Mouse (Mus musculus) layer of hippocampus, adult 11-12 months (tissue): ENCODE data around the gene Rab3d.

Experiments used
- DNase-seq: peaks from one replicate; pipeline ENCODE4 v3.0.0; 2022; ENCODE audit warnings: low spot score

The Rab3d gene

DNA sequence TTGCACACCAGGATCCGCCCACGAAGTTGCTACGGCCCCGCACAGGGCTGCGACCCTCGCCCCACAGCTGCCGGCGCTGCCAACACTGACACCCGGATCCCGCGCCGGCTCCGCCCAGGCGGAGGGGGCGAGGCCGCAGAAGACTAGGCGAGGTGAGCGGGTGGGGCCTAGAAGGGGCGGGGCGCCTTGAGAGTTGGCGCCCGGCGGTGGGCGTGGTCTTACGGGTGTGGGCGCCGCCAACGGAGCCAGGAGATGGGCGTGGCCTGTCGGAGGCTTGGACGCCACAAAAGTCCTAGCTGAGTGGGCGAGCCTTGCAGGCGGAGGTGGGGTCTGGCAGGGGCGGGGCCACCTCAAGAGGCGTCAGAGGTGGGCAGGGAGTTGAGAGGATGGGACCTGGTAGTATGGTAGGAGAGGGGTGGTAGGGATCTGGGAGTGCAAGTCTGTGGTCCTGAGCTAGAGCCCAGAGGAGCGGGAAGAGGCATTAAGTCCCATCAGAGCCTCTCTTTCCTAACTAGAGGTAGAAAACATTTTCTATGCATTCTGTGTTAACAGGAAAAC lies at the start of gene Rab3d:
Gene Rab3d (minus strand): TSS at position 158 of the 558 bp plus-strand sequence.
- peak; percentile 93 for DNase-seq

DNA sequence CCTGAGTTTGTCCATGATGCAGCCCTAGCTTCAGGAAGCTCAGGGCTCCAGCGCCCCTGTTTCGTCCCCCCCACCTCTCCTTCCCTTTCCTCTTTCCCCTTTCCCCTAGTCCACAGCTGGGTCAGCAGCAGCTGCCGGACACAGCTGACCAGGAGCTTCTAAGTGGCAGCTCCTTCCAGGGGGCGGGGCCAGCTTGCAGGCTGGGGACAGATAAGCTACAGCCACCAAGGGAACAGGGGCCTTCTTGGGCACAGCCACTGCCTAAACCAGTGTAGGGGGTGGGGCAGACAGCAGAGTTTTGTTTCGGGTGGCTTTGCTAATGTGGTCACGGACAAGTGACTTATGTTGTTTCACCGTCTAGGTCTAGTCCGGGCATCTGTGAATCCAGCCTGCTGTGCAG lies 45.4 kb upstream of the Rab3d start, which contains the start of gene Epor:
Gene Epor (minus strand): TSS at position 90 of the 400 bp plus-strand sequence.
- no peak for DNase-seq

DNA sequence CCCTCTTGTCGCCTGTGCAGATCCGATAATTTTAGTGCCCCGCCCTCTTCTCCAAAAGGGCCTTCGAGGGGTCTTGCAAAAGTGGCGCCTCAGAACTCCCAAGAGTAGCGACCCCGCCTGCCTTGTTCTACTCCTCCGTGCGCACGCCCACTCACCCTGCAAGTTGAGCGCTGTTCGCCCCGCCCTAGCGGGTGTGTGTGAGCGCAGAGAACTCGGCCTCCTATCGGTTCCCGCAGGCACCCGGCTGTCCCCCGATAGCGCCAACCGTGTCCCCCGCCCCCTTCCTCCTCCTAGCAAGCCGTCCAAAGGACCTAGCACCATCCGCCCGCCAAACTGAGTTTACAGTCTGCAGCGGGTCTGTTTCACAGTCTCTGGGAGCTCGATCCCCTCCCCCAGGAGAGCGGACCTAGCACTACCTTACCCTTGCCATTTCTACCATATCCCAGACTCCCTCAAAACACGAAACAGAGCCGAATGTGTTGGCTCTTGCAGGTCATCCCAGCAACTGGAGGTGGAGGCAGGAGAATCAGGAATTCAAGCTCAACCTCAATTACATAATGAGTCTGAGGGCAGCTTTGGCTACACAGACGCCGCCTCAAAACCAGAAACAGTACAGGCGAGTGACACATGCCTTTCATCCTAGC lies 44.5 kb upstream of the Rab3d start:
- peak; percentile 73 for DNase-seq

DNA sequence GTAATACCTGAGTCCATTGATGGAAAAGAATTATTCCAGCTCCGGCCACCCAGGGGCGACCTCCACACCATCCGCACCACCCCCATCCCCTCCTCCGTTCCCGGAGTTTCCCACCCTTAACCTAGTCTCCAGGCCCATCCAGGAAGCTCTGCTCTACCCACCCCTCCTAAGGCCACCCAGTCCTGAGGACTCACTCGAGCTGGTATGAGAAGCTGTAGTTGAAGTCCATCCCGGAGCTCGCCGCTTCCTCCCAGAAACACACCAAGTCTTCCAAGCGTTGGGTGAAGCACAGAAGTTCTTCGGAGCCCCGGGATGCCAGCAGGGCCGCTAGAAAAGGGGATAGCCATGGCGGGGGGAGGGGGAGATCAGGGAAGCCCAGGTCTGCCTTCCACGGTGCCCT lies 44.0 kb upstream of the Rab3d start:
- DNase-seq, result no peak

DNA sequence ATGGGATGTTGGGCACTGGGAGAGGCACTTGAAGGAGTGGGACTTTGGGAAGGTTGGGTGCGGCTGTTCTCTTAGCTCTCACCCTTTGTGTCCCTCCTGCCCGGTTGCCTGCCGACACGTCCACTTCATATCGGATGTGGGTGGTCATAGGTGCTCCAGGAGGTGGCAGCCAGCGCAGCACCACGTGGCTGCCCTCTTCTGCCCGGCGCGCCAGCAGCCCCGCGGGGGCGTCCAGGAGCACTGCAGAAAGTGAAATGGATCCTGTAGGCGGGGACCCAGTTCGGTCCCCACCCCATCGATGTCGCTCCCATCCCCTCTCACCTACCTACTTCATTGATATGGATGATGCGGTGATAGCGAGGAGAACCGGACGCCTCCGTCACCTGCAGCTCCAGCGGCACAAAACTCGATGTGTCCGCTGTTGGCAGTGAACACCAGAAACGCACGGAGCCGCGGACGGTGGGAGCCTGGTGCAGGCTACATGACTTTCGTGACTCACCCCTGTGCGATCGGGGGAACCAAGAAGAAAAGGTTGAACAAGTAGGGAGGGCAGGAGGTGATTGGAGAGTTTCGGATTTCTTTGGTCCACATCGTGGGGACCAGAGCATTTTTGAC lies 43.5 kb upstream of the Rab3d start:
- no peak for DNase-seq

DNA sequence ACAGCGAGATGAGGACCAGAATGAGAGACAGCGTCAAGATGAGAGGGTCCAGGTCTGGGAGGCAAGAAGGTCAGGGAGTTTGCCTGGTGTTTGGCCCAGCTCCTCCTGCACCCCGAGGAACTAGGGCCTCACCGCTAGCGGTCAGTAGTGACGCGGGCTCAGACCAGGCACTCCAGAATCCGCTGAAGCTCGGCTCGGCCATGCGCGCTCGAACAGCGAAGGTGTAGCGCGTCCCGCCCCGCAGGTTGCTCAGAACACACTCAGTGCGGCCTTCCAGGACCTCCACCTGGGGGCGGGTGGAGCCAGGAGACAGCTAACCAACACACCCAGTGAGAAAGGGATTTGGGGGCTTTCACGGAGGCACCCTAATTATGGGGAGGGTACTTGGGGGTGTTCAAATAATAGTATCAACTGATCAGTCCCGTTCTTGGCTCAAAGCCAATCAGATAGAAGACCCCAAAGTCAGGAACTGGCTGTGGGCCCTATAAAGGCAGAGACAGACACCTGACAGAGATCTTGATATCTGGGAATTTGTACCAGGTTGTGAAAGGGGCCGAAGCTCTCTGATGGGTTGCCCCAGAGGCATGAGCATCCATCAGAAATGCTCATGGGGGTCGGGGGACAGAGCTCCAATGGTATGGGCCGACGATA lies 42.7 kb upstream of the Rab3d start:
- DNase-seq, result no peak

DNA sequence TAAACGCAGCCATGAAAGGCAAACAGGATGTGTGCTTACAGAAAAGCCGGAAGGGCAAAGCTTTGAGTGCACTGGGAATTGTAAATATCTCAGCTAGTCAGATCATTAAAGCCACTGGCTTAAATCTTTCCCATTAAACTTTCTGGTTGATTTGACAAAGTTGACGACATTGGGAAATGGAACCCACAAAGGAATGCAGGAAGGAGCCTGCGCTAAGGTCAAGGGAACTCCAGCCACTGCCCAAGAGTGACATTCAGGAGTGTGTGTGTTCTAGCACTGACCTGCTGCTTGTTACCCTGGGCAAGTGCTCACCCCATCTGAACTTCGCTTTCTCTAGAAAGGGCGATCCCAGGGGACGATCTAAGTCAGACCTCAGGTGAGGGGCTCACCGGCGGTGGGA lies 42.1 kb upstream of the Rab3d start:
- DNase-seq, result no peak

DNA sequence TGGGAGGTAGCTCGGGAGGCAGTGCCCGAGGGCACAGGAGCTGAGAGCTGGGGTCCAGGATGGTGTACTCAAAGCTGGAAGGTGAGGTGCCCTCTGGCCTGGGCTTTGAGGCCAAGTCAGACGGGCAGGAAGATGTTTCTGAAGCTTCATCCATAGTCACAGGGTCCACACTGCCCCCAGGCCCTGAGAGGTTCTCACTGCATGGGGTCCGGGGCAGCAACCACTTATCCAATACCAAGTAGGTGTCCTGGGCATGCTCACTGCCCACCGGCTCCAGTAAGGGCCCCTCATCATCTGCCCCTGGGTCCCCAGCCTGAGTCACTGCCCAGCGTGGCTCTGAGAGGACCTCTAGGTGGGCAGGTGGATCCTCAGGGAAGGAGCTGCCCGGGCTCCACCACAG lies 41.3 kb upstream of the Rab3d start:
- no peak for DNase-seq

DNA sequence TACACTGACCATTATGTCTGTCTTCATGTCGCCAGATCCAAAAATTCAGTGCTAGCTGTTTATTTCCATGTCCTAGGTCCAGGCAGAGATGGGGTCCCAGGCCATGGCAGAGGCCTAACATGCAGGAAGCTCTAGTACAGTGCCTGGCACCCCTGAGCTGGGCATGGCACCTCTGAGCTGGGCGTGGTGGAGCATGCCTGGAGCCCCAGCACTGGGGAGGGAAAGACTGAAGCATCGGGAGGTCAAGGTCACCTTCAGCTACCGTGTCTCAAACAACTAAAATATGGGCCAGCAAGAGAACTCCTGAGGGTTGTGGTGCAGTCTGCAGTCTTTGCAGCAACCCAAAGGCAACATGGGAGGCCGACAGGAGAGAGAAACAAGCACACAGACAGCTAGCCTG lies 40.4 kb upstream of the Rab3d start:
- DNase-seq, result no peak

DNA sequence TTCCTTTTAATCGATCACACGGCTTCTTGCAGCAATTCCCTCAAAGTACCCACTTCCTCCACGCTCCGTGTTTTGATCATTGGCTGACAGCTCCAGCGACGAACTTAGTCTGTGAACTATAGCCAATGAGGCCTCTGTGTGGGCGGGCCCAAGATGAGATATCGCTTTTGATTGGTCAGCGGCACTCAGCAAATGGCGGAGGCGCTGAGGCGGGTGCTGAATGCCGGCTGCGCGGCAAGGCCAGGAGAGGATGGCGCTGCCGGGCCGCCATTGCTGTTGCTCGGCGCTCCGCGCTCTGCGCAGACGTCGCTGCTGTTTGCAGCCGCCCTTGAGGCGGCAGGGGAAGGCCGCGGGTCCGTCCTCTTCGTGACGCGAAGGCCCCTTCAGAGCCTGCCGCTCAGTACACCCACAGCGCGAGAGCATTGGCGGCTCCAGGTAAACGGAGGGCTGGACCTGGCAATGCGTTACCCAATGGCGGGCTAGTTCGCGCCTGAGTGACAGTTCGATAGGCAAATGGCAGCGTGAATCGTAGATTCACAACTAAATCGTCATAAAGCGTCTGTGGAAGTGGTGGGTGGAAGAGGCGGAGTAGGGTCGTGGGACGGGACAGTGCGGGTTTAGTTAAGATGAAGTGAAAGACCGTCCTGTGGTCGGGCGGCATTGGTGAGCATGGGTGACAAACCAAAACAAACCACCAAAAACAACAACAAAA lies 37.7 kb upstream of the Rab3d start, which contains the start of gene Swsap1:
Gene Swsap1 (plus strand): TSS at position 186 of the 712 bp plus-strand sequence.
- peak; percentile 100 for DNase-seq

DNA sequence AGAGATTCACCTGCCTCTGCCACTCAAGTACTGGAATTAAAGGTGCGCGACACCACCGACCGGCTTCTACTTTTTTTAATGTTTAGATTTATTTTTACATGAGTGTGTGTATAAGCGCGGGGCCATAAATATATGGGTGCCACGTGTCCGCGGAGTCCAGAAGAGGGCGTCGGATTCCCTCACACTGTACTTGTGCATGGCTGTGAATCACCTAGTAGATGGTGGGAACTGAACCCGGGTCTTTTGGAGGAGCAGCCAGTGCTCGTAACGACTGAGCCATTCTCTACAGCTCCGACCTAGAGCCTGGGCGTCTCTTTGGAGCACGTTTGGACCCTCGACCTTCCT lies 37.2 kb upstream of the Rab3d start:
- DNase-seq, result no peak

DNA sequence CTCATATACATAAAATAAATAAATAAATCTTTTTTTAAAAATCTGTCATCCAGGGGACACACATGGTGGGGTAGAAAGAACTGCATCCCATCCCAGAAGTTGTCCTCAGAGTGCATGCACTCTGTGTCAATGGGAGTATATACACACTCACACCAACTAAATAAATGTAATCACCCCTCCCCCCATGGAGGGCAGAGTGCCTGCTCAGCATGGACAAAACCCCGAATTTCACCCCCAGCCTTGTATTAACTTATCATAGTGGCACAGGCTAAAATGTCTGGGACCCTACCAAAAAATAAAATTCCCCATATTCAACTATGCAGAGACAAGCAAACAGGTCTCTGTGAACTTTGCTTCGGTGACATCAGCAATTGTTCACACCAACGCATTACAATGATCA lies 36.6 kb upstream of the Rab3d start:
- DNase-seq, result no peak

DNA sequence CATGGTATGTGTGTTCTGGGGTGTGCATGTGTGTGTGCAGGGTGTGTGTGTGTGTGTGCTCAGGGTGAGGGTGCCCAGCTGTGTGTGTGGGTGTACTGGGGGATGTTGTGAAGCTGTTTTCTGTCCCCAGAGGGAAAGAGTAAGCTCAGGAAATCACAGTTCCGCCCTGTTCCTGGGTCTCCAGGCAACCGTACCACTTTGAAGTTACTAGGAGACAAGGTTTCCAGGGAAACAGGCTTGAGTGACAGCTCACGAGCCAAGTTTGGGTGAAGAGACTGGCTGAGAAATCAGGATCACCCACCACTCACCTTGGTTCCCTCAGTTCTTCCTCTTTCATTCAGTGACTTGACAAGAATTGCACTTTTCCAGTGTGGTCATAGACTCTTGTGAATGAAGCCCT lies 35.6 kb upstream of the Rab3d start:
- peak; percentile 63 for DNase-seq

DNA sequence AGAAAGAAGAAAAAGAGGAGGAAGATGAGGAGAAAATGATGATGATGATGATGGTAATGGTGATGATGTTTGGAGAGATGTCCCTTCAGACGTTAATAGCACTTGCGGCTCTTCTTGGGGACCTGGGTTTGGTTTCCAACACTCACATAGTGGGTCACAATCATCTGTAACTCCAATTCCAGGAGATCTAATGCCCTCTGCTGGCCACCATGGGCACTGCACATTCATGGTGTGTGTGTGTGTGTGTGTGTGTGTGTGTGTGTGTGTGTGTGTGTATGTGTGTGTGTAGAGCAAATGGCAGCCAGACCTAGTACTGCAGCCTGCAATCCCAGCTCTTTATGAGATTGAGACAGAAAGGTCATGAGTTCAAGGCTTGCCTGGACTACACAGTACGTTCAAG lies 34.0 kb upstream of the Rab3d start:
- DNase-seq, result no peak

DNA sequence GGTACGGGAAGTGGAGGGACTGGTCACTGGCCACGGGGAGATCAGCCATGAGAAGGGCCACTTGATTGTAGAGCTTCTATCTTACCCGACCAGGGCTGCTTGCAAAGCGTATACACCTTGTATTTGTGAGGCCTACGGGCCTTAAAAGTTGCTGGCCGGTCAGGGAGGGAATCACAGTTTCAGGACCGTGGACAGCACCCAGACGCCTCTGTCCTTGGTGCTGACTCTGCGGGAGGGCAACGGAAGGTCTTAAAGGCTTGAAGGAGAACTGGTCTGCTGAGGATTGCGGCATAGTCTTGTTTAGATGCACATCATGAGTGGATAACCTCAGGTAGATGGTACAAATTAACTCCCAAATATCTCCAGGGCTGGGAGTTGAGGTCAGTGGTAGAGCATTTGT lies 32.3 kb upstream of the Rab3d start:
- no peak for DNase-seq

DNA sequence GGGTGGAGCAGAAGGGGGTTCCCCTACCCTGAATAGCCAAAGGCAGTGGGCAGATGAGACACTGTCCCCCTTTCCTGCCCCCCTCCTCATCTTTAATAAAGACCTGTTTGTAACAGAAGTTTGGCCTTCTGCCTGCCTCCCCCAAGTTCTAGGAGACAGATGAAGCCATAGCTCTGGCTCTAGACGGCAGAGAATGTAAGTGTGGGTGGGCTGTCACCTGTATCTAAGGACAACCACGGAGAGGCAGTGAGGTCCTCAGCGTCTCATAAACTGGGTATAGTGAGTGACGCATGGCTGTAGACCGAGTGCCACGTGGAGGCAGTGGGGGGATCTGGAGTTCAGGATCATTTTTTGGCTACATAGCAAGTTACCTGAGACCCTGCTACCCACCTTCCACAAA lies 30.8 kb upstream of the Rab3d start:
- DNase-seq, result no peak

DNA sequence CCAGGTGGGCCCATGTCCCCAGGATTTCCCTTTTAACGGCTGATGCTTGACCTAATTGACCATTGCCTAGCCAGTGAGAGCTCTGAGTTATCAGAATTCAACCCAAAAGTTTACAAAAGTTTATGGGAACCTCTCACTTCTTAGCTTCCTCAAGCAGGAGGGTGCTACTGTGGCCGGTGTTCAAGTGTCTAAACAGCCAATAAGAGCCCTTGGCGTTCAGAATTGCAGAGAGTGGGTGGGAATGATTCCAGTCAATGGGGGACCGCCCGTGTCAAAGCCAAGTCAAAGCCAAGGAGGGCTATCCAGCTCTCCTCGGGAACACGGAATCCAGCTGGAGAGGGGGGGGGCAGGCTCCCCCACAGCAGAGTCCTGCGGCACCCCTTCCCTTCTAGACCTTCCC lies 30.2 kb upstream of the Rab3d start:
- DNase-seq, result no peak

DNA sequence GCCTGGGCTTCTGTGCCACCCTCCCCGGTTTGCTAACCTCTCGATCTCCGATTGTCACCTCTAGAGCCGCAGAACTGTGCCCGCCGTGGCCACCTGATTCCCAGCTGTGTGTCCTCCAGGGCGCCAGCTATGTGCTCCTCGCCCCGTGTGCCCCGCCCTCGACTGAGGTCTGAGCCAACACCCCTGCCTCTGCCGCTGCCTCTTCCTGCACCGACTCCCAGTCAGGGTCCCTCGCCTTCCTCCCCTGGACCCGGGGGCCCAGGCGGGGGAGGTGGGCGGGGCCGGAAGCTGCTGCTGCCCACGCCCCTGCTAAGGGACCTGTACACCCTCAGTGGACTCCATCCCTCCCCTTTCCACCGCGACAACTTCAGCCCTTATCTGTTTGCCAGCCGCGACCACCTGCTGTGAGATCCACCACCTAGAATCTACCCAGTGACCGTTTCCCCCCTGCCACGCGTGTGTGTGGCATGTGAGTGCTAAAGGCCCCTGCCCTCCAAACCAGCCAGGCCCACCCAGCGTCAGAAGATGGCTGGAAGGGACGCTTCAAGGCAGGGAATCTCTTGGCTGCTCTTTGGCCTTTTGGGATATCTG lies 29.6 kb upstream of the Rab3d start:
- DNase-seq, result no peak

DNA sequence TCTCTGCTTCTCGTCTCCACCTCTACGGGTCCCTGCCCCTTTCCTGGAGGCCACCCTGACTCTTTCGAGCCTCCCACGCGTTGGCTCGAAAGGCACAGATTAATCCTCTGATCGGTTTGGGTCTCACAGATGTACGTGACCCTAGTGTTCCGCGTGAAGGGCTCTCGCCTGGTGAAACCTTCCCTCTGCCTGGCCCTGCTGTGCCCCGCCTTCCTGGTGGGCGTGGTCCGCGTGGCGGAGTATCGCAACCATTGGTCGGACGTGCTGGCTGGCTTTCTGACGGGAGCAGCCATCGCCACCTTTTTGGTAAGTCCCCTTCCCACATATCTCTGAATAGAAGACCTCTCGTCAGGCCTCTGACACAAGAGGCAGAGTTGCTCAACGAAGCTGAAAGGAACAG lies 26.3 kb upstream of the Rab3d start:
- no peak for DNase-seq

DNA sequence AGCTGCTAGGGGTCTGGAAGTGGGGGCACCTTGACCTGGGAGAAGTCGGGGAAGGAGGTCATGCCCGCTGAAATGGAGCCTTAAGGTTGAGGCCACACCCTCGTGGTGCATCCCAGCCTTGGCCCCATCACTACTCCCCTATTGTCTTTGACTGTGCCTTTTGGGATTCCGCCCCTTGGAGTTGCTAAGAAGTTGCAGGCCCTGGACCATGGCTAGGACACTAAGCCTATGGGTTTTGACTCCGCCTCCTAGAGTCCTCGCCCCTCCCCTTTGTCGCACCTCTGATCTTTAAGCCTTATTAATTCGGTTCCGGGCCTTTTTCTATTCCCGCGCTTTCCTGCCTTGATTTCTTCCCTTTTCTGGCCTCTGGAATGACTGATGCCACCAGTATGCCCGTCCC lies 25.6 kb upstream of the Rab3d start:
- no peak for DNase-seq

DNA sequence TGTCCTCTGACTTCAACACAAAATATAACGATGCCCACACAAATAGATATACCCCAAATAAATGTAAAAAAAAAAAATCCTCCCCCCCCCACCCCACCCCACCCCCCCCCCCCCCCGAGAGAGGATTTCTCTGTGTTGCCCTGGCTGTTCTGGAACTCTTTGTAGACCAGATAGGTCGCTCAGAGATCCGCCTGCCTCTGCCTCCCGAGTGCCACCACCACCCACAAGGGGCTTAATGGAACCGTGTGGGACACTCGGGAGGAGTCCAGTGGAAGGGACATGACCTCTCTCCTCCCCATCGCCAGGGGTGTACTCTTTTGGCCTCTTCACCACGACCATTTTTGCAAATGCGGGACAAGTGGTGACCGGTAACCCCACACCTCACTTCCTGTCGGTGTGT lies 25.1 kb upstream of the Rab3d start:
- no peak for DNase-seq

DNA sequence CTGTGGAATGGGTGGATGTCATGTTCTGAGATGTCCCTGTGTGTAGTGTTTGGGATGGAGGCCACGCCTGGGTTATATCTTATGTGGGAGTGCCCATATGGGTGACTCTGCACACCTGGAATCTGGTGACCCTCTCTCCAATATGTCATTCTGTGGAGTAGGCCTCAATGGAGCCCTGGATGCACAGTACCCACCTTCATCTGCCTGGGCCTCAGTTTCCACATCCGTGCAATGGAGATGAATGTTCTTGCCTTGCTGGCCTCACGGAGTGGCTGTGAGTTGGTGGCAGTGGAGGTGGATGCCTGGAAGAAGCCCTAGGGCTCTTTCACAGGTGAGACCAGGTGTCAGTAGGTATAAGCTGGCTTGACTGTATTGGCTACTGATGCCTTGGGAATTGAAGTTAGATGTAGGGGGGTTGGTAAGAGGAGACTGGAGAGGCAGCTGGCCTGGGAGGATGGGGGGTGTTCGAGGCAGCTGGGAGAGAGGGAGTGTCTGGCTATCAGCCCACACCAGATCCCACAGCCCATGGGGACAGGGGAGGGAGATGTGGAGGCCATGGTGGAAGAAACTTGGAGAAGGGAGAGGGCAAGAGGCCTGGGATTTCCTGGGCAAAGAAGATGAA lies 20.4 kb upstream of the Rab3d start:
- no peak for DNase-seq
